ENCODE assay signal across 23 mouse cellular contexts in the genomic region with DNA sequence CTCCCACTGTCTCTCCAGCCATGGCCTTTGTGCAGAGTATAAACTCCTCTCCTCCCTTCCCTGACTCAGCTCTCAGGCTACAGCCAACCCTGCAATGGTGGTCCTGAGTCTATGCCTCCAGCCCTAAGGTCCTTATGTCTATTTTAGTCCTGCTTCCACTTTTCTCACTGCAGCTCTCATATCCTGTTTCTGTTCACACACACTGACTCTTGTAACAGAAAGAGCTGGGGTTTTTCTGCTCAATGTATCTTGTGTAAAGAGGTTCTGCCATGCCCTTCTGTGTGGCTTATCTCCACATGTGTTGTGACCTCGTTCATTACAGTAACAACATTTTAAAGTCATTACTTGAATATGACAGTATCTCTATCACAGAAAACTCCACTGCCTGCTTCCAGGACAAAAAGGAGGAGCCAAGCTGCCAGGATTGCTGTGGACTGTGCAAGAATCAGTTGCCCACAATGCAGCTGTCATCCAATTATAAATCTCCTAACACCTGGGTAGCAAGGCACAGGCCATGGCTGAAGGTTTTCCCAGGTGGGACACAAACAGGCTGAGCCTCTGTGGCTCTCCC. TPM values are rescaled to one million over a fixed set of nuclear protein-coding genes. Genes with fewer than 3 reads are reported as not detected.
DNase-seq lines count a peak whose midpoint lies in the region; ATAC-seq and TF ChIP-seq lines count a peak whose summit lies in the region.
"Had no signal": no experiment of that assay in that cellular context is flagged by ENCODE, and none has a peak within 500 bp of the region (broad histone marks: within the 10 kb centered on the region; RNA-seq: fewer than 3 reads in every experiment).

No protein-coding gene starts in this region.

- H3K9me3 ChIP-seq in liver, postnatal 0 days (ENCODE audit: low read length) = no peaks in the 10 kb centered on the region
- H3K9me3 ChIP-seq in liver, embryonic 11.5 days (ENCODE audit: control insufficient read depth, low read length) = no peaks in the 10 kb centered on the region
- H3K9me3 ChIP-seq in CH12.LX (replicated peaks; ENCODE audit: low read length) = no peaks in the 10 kb centered on the region
- H3K9me3 ChIP-seq in forebrain, embryonic 15.5 days = no peaks in the 10 kb centered on the region
- H3K9me3 ChIP-seq in intestine, embryonic 15.5 days = no peaks in the 10 kb centered on the region
- H3K9me3 ChIP-seq: heart, embryonic 15.5 days; hindbrain, embryonic 13.5 days; liver, embryonic 12.5 days had no signal

- dilution Hi-C loops in CH12.LX (cut with MboI; ENCODE audit: extremely low pct_ligation_motif_present, extremely low pct_unique_long_range_greater_than_20kb, low sequenced_read_pairs) = no loop called here

- no peaks in the 10 kb centered on the region for H3K36me3 ChIP-seq in liver, postnatal 0 days (replicated peaks; ENCODE audit: insufficient read depth, low read length)
- no peaks in the 10 kb centered on the region for H3K36me3 ChIP-seq in liver, embryonic 11.5 days (ENCODE audit: control insufficient read depth, insufficient read depth, low read length)
- H3K36me3 ChIP-seq in CH12.LX (replicated peaks in 1 of 2; ENCODE audit: control insufficient read depth in 1 of 2, insufficient read depth in 1 of 2, low read length in 1 of 2) = peaks cover 0 to 4% of the 10 kb centered on the region in 2 experiments
- no peaks in the 10 kb centered on the region for H3K36me3 ChIP-seq in forebrain, embryonic 15.5 days
- no peaks in the 10 kb centered on the region for H3K36me3 ChIP-seq in intestine, embryonic 15.5 days
- H3K36me3 ChIP-seq: heart, embryonic 15.5 days; hindbrain, embryonic 13.5 days; liver, embryonic 12.5 days; neural tube, embryonic 15.5 days had no signal

- H3K4me1 ChIP-seq in liver, postnatal 0 days (ENCODE audit: insufficient read depth) = no peaks in the 10 kb centered on the region
- H3K4me1 ChIP-seq in liver, embryonic 11.5 days (replicated peaks; ENCODE audit: control insufficient read depth, insufficient read depth, low read length) = no peaks in the 10 kb centered on the region
- H3K4me1 ChIP-seq in CH12.LX (ENCODE audit: control insufficient read depth in 1 of 2, insufficient read depth in 2 of 2) = peaks cover 11 to 21% of the 10 kb centered on the region in 2 experiments
- H3K4me1 ChIP-seq in forebrain, embryonic 15.5 days = no peaks in the 10 kb centered on the region
- H3K4me1 ChIP-seq in intestine, embryonic 15.5 days (replicated peaks) = no peaks in the 10 kb centered on the region
- H3K4me1 ChIP-seq: heart, embryonic 15.5 days; hindbrain, embryonic 13.5 days; liver, embryonic 12.5 days; neural tube, embryonic 15.5 days had no signal

- no peak for TF ChIP-seq EP300 in liver, postnatal 0 days (IDR thresholded peaks at IDR 0.05; ENCODE audit: low read depth)
- peak; percentile 53; the same call in 1 of the 2 replicates for TF ChIP-seq EP300 in CH12.LX (IDR thresholded peaks at IDR 0.05; ENCODE audit: low read length)

- no peak overlapping the region for H3K4me3 ChIP-seq in liver, postnatal 0 days (ENCODE audit: low read depth, low read length)
- no peak overlapping the region for H3K4me3 ChIP-seq in liver, embryonic 11.5 days (ENCODE audit: low read depth, low read length)
- H3K4me3 ChIP-seq in CH12.LX (replicated peaks in 1 of 3; ENCODE audit: low read depth in 2 of 3, low read length in 2 of 3, poor library complexity in 1 of 3) = no peak overlapping the region
- no peak overlapping the region for H3K4me3 ChIP-seq in forebrain, embryonic 15.5 days
- no peak overlapping the region for H3K4me3 ChIP-seq in intestine, embryonic 15.5 days (replicated peaks)
- H3K4me3 ChIP-seq: heart, embryonic 15.5 days; hindbrain, embryonic 13.5 days; liver, embryonic 12.5 days; neural tube, embryonic 15.5 days had no signal

- no peak for TF ChIP-seq CTCF in liver, postnatal 0 days (IDR thresholded peaks at IDR 0.05; ENCODE audit: low read depth)
- TF ChIP-seq CTCF in CH12.LX (conservative IDR thresholded peaks at IDR 0.05 in 1 of 2, IDR thresholded peaks at IDR 0.05 in 1 of 2; ENCODE audit: low read depth in 2 of 2, low read length in 2 of 2) = no peak

- H3K9ac ChIP-seq in liver, postnatal 0 days (replicated peaks) = no peak overlapping the region
- no peak overlapping the region for H3K9ac ChIP-seq in liver, embryonic 11.5 days (ENCODE audit: low read depth, low read length)
- no peak overlapping the region for H3K9ac ChIP-seq in CH12.LX (ENCODE audit: insufficient read depth, low read depth)
- H3K9ac ChIP-seq in forebrain, embryonic 15.5 days (replicated peaks) = no peak overlapping the region
- no peak overlapping the region for H3K9ac ChIP-seq in intestine, embryonic 15.5 days
- H3K9ac ChIP-seq: heart, embryonic 15.5 days; hindbrain, embryonic 13.5 days; liver, embryonic 12.5 days; neural tube, embryonic 15.5 days had no signal

- no peak for TF ChIP-seq RAD21 in CH12.LX (IDR thresholded peaks at IDR 0.05; ENCODE audit: low read depth, low read length)

- H3K79me2 ChIP-seq in CH12.LX (replicated peaks; ENCODE audit: control insufficient read depth, extremely low read depth, insufficient read depth, poor library complexity, severe bottlenecking) = peaks cover 11% of the 10 kb centered on the region

- no peak for DNase-seq in liver, postnatal 0 days
- DNase-seq in liver, embryonic 11.5 days (ENCODE audit: low spot score) = no peak
- DNase-seq in CH12.LX (ENCODE audit: extremely low read depth) = peak; percentile 35
- no peak for DNase-seq in kidney, postnatal 25 days
- DNase-seq: cerebellum, adult 11 months; cerebellum, postnatal 36 days; gastrocnemius, postnatal 14 days; kidney, adult 11 months; kidney, postnatal 10 days; layer of hippocampus, postnatal 36 days; left cerebral cortex, postnatal 4 days had no signal

- in situ Hi-C loops in CH12.LX (cut with MboI; ENCODE audit: low pct_ligation_motif_present, low pct_unique_long_range_greater_than_20kb, low sequenced_read_pairs) = no loop called here

- H3K27me3 ChIP-seq in liver, postnatal 0 days (ENCODE audit: insufficient read depth, low read length) = no peaks in the 10 kb centered on the region
- no peaks in the 10 kb centered on the region for H3K27me3 ChIP-seq in liver, embryonic 11.5 days (replicated peaks; ENCODE audit: control insufficient read depth, insufficient read depth, low read length)
- no peaks in the 10 kb centered on the region for H3K27me3 ChIP-seq in CH12.LX (replicated peaks)
- H3K27me3 ChIP-seq in forebrain, embryonic 15.5 days = no peaks in the 10 kb centered on the region
- no peaks in the 10 kb centered on the region for H3K27me3 ChIP-seq in intestine, embryonic 15.5 days (replicated peaks)
- H3K27me3 ChIP-seq: heart, embryonic 15.5 days; hindbrain, embryonic 13.5 days; liver, embryonic 12.5 days; neural tube, embryonic 15.5 days had no signal

- WGBS in liver, postnatal 0 days (ENCODE audit: insufficient replicate concordance) = 24% methylated on average over 1 of the region's 1 CpGs
- 55% methylated on average over 1 of the region's 1 CpGs for WGBS in liver, embryonic 11.5 days
- WGBS in forebrain, embryonic 15.5 days = 66% methylated on average over 1 of the region's 1 CpGs
- WGBS in intestine, embryonic 15.5 days = 65% methylated on average over 1 of the region's 1 CpGs

- H3K27ac ChIP-seq in liver, postnatal 0 days (ENCODE audit: low read depth) = peak overlapping the region; percentile 62; the same call in 1 of the 2 replicates
- H3K27ac ChIP-seq in liver, embryonic 11.5 days (ENCODE audit: low read depth, low read length) = no peak overlapping the region
- peak overlapping the region; percentile 88 for H3K27ac ChIP-seq in CH12.LX (ENCODE audit: insufficient read depth, low read depth)
- no peak overlapping the region for H3K27ac ChIP-seq in forebrain, embryonic 15.5 days (replicated peaks)
- H3K27ac ChIP-seq in intestine, embryonic 15.5 days = no peak overlapping the region
- H3K27ac ChIP-seq: heart, embryonic 15.5 days; hindbrain, embryonic 13.5 days; liver, embryonic 12.5 days; neural tube, embryonic 15.5 days had no signal

- H3K4me2 ChIP-seq in liver, postnatal 0 days (ENCODE audit: low read depth, low read length) = no peak overlapping the region
- no peak overlapping the region for H3K4me2 ChIP-seq in liver, embryonic 11.5 days
- H3K4me2 ChIP-seq in CH12.LX (ENCODE audit: insufficient read depth, low read depth, poor library complexity, severe bottlenecking) = peak overlapping the region; percentile 94
- no peak overlapping the region for H3K4me2 ChIP-seq in forebrain, embryonic 15.5 days (replicated peaks)
- no peak overlapping the region for H3K4me2 ChIP-seq in intestine, embryonic 15.5 days (replicated peaks)
- H3K4me2 ChIP-seq: heart, embryonic 15.5 days; hindbrain, embryonic 13.5 days; liver, embryonic 12.5 days; neural tube, embryonic 15.5 days had no signal

- no peak for TF ChIP-seq POLR2A in CH12.LX (IDR thresholded peaks at IDR 0.05; ENCODE audit: low read depth, low read length)

- ATAC-seq in liver, postnatal 0 days = peak; percentile 15; the same call in 1 of the 2 replicates
- no peak for ATAC-seq in liver, embryonic 11.5 days (replicated peaks; ENCODE audit: low FRiP score)
- peak; percentile 5 to 19; a peak in 2 of 4 replicates for ATAC-seq in hematopoietic stem cell, adult 5-6 weeks (replicated peaks in 1 of 2; ENCODE audit: insufficient read depth in 1 of 2, low FRiP score in 2 of 2, low TSS enrichment in 1 of 2, low read depth in 1 of 2, poor library complexity in 2 of 2, severe bottlenecking in 2 of 2)
- ATAC-seq in neutrophil, adult 5-6 weeks (ENCODE audit: extremely low read depth, insufficient number of reproducible peaks, low FRiP score, poor library complexity, severe bottlenecking) = 0 out of 2 replicates have a peak, but pooled peaks have one; percentile 24
- ATAC-seq in forebrain, embryonic 15.5 days (replicated peaks) = no peak
- ATAC-seq in intestine, embryonic 15.5 days = no peak
- ATAC-seq: liver, embryonic 12.5 days had no signal

RNA-seq across cellular contexts. Expression of gene BC147527, which starts 0.8 kb away (rescaled TPM):
- 0.62 and 0.72 TPM in 2 replicates for polyA plus RNA-seq in liver, postnatal 0 days (2015; fragmentation: Nextera tagmentation; extraction: Ambion mirVana)
- 0.22 and 0.40 TPM in 2 replicates for polyA plus RNA-seq in liver, embryonic 11.5 days (2014; fragmentation: Nextera tagmentation; extraction: Ambion mirVana)
- total RNA-seq in CH12.LX (2012; rRNA removed) (17.2 and 22.4 TPM in 2 replicates), CH12.LX (2014; rRNA removed) (55.8 and 65.9 TPM in 2 replicates)
- 33.6 and 50.1 TPM in 2 replicates for polyA plus RNA-seq in CH12.LX (2012; ENCODE audit: insufficient read length, low read depth)
- total RNA-seq in hematopoietic stem cell, adult 5-6 weeks (2017) = 9.1 and 26.5 TPM in 2 replicates
- 11.7 and 20.7 TPM in 2 replicates for total RNA-seq in neutrophil, adult 5-6 weeks (2017)
- polyA plus RNA-seq in forebrain, embryonic 15.5 days (2015; fragmentation: Nextera tagmentation; extraction: Ambion mirVana) = not detected in 2 replicates
- 0.37 and 0.55 TPM in 2 replicates for polyA plus RNA-seq in intestine, embryonic 15.5 days (2015; fragmentation: Nextera tagmentation; extraction: Ambion mirVana)
- total RNA-seq: adrenal gland, postnatal 4 days; gastrocnemius, postnatal 14 days; layer of hippocampus, postnatal 36 days; left cerebral cortex, postnatal 4 days; MEL had no signal

RNA-seq across cellular contexts. Expression of gene Tcstv3, which starts 17.3 kb away (rescaled TPM):
- not detected in 2 replicates for polyA plus RNA-seq in liver, postnatal 0 days (2015; fragmentation: Nextera tagmentation; extraction: Ambion mirVana)
- not detected in 2 replicates for polyA plus RNA-seq in liver, embryonic 11.5 days (2014; fragmentation: Nextera tagmentation; extraction: Ambion mirVana)
- not detected in 2 replicates for total RNA-seq in CH12.LX (2012; rRNA removed)
- not detected in 2 replicates for total RNA-seq in CH12.LX (2014; rRNA removed)
- polyA plus RNA-seq in CH12.LX (2012; ENCODE audit: insufficient read length, low read depth) = not detected in 2 replicates
- not detected in 2 replicates for total RNA-seq in hematopoietic stem cell, adult 5-6 weeks (2017)
- total RNA-seq in neutrophil, adult 5-6 weeks (2017) = not detected in 2 replicates
- not detected in 2 replicates for polyA plus RNA-seq in forebrain, embryonic 15.5 days (2015; fragmentation: Nextera tagmentation; extraction: Ambion mirVana)
- not detected in 2 replicates for polyA plus RNA-seq in intestine, embryonic 15.5 days (2015; fragmentation: Nextera tagmentation; extraction: Ambion mirVana)
- total RNA-seq: adrenal gland, postnatal 4 days; gastrocnemius, postnatal 14 days; layer of hippocampus, postnatal 36 days; left cerebral cortex, postnatal 4 days; MEL had no signal
- polyA plus RNA-seq: embryonic facial prominence, embryonic 11.5 days; heart, embryonic 15.5 days; hindbrain, embryonic 13.5 days; liver, embryonic 12.5 days; lung, embryonic 16.5 days; neural tube, embryonic 15.5 days had no signal

RNA-seq across cellular contexts. Expression of gene AF067061, which starts 36.5 kb away (rescaled TPM):
- not detected in 2 replicates for polyA plus RNA-seq in liver, postnatal 0 days (2015; fragmentation: Nextera tagmentation; extraction: Ambion mirVana)
- not detected in 2 replicates for polyA plus RNA-seq in liver, embryonic 11.5 days (2014; fragmentation: Nextera tagmentation; extraction: Ambion mirVana)
- 83.0 and 130 TPM in 2 replicates for total RNA-seq in CH12.LX (2012; rRNA removed)
- total RNA-seq in CH12.LX (2014; rRNA removed) = 41.9 and 48.9 TPM in 2 replicates
- 33.8 and 34.6 TPM in 2 replicates for polyA plus RNA-seq in CH12.LX (2012; ENCODE audit: insufficient read length, low read depth)
- not detected in 2 replicates for total RNA-seq in hematopoietic stem cell, adult 5-6 weeks (2017)
- 0.93 TPM in 1 of 2 replicates, not detected in the other for total RNA-seq in neutrophil, adult 5-6 weeks (2017)
- polyA plus RNA-seq in forebrain, embryonic 15.5 days (2015; fragmentation: Nextera tagmentation; extraction: Ambion mirVana) = not detected in 2 replicates
- not detected in 2 replicates for polyA plus RNA-seq in intestine, embryonic 15.5 days (2015; fragmentation: Nextera tagmentation; extraction: Ambion mirVana)
- total RNA-seq: adrenal gland, postnatal 4 days; gastrocnemius, postnatal 14 days; layer of hippocampus, postnatal 36 days; left cerebral cortex, postnatal 4 days; MEL had no signal
- polyA plus RNA-seq: embryonic facial prominence, embryonic 11.5 days; heart, embryonic 15.5 days; hindbrain, embryonic 13.5 days; liver, embryonic 12.5 days; lung, embryonic 16.5 days; neural tube, embryonic 15.5 days had no signal

Comparison
In these comparisons a context has a peak if more than half of its experiments do, and no peak if none do; other contexts are left out.
1. ATAC-seq: peak in liver, postnatal 0 days (single experiment), hematopoietic stem cell, adult 5-6 weeks (2 of 2) and neutrophil, adult 5-6 weeks (single experiment); none in liver, embryonic 11.5 days (single experiment), forebrain, embryonic 15.5 days (single experiment) and intestine, embryonic 15.5 days (single experiment).
2. H3K27ac ChIP-seq: peak in liver, postnatal 0 days (single experiment) and CH12.LX (single experiment); none in liver, embryonic 11.5 days (single experiment), forebrain, embryonic 15.5 days (single experiment) and intestine, embryonic 15.5 days (single experiment).
3. RNA of gene BC147527, which starts 0.8 kb away (polyA plus RNA-seq): 33.6 to 50.1 TPM in CH12.LX; 0.62 to 0.72 TPM in liver, postnatal 0 days, 0.37 to 0.55 TPM in intestine, embryonic 15.5 days, 0.22 to 0.40 TPM in liver, embryonic 11.5 days and not detected in forebrain, embryonic 15.5 days; every median in the first group is over 10 times any median in the second.
4. RNA of gene AF067061, which starts 36.5 kb away (polyA plus RNA-seq): 33.8 to 34.6 TPM in CH12.LX; not detected in liver, postnatal 0 days, not detected in liver, embryonic 11.5 days, not detected in forebrain, embryonic 15.5 days and not detected in intestine, embryonic 15.5 days; every median in the first group is over 10 times any median in the second.